Mouse (Mus musculus) forebrain, embryonic 15.5 days (tissue): ENCODE data around the gene Fggy. TPM values are rescaled to one million over a fixed set of nuclear protein-coding genes. Genes with fewer than 3 reads are reported as not detected.

Source experiments
- ATAC-seq: fragments of 200-750 bp; cut with Nextera tagmentation; replicated peaks from 2 replicates; pipeline ENCODE4 v1.8.0; 2017; ENCODE audit warnings: mild to moderate bottlenecking, moderate TSS enrichment, moderate library complexity
- H3K27ac ChIP-seq: fragments of 300-500 bp; sonication (generic); replicated peaks from 2 replicates; pipeline ENCODE4 v1.5.1; 2015; ENCODE audit warnings: mild to moderate bottlenecking, inconsistent platforms
- H3K27me3 ChIP-seq: fragments of 300-500 bp; sonication (generic); 2 replicates; pipeline ENCODE4 v1.6.1; 2015; ENCODE audit warnings: inconsistent platforms
- H3K36me3 ChIP-seq: fragments of 300-500 bp; sonication (generic); 2 replicates; pipeline ENCODE4 v1.6.1; 2015; ENCODE audit warnings: mild to moderate bottlenecking, inconsistent platforms
- H3K4me1 ChIP-seq: fragments of 300-500 bp; sonication (generic); 2 replicates; pipeline ENCODE4 v1.6.1; 2015; ENCODE audit warnings: inconsistent platforms
- H3K4me2 ChIP-seq: fragments of 300-500 bp; sonication (generic); replicated peaks from 2 replicates; pipeline ENCODE4 v1.6.1; 2015; ENCODE audit warnings: mild to moderate bottlenecking, inconsistent platforms
- H3K4me3 ChIP-seq: fragments of 300-500 bp; sonication (generic); 2 replicates; pipeline ENCODE4 v1.5.1; 2015; ENCODE audit warnings: mild to moderate bottlenecking, inconsistent platforms
- H3K9ac ChIP-seq: fragments of 300-500 bp; sonication (generic); replicated peaks from 2 replicates; pipeline ENCODE4 v1.6.1; 2015; ENCODE audit warnings: mild to moderate bottlenecking, inconsistent platforms
- H3K9me3 ChIP-seq: fragments of 300-500 bp; sonication (generic); 2 replicates; pipeline ENCODE4 v1.6.1; 2016; ENCODE audit warnings: inconsistent platforms
- WGBS: fragments of 180-500 bp; shearing (Covaris S2); methylation state at CpG from one replicate; pipeline ENCODE4 v1.1.7; 2015; ENCODE audit warnings: mixed read lengths; 5-methylcytosine and 5-hydroxymethylcytosine counted together
- polyA plus RNA-seq: library from polyadenylated mRNA; unstranded; fragments of >200 nt; fragmentation: Nextera tagmentation; extraction: Ambion mirVana; gene quantifications from 2 replicates; pipeline ENCODE4 v1.2.1, GENCODE M21; 2015

Gene Fggy
- polyA plus RNA-seq, 1 experiment from 2014 or later: 5.2 TPM

- Histone ChIP-seq H3K27me3 (no peaks in the 10 kb centered on the region), H3K36me3 (no peaks in the 10 kb centered on the region), H3K27ac (no peak overlapping the region), H3K9ac (no peak overlapping the region), H3K9me3 (no peaks in the 10 kb centered on the region), H3K4me3 (no peak overlapping the region), H3K4me2 (no peak overlapping the region), H3K4me1 (no peaks in the 10 kb centered on the region)
- WGBS: 95% methylated on average over 4 of the region's 4 CpGs
- no peak for ATAC-seq
Measured at GRCm38 (mm10) chr4:95601776-95602175, 44.5 kb downstream of the Fggy start.

DNA sequence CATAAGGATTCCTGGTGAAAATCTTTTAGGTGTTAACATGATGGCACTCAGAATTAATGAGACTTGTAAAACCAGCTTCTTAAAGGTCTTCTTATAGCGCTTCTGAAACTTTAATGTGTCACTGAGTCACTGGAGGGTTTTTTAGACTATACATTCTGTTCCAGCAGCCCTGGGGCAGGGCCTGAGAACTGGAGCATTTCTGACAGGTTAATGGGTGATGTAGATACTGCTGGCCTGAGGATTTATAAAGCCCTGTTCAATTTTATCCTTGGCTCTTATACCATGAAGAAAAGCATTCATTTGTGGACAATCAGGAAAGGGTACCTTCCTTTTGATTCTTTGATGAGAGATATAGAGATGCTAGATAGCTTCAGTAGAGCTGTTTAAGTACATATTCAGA, 45.9 kb downstream of the Fggy start:
- ATAC-seq: no peak
- H3K4me2 ChIP-seq: no peak overlapping the region
- no peaks in the 10 kb centered on the region for H3K9me3 ChIP-seq

GRCm38 (mm10) chr4:95610663-95611062, 53.4 kb downstream of the Fggy start:
- no peak overlapping the region for H3K9ac ChIP-seq
- no peak overlapping the region for H3K27ac ChIP-seq
- H3K27me3 ChIP-seq: no peaks in the 10 kb centered on the region
- no peaks in the 10 kb centered on the region for H3K36me3 ChIP-seq
- no peaks in the 10 kb centered on the region for H3K4me1 ChIP-seq
- WGBS: 70% methylated on average over 1 of the region's 1 CpGs
- H3K9me3 ChIP-seq: no peaks in the 10 kb centered on the region
- no peak overlapping the region for H3K4me3 ChIP-seq
- ATAC-seq: no peak
- H3K4me2 ChIP-seq: no peak overlapping the region

More for the DNA sequence above, 45.9 kb downstream of the Fggy start:
- 83% methylated on average over 1 of the region's 1 CpGs for WGBS
- no peak overlapping the region for H3K9ac ChIP-seq
- H3K27ac ChIP-seq: no peak overlapping the region
- no peaks in the 10 kb centered on the region for H3K27me3 ChIP-seq
- no peaks in the 10 kb centered on the region for H3K4me1 ChIP-seq
- no peak overlapping the region for H3K4me3 ChIP-seq
- no peaks in the 10 kb centered on the region for H3K36me3 ChIP-seq

DNA sequence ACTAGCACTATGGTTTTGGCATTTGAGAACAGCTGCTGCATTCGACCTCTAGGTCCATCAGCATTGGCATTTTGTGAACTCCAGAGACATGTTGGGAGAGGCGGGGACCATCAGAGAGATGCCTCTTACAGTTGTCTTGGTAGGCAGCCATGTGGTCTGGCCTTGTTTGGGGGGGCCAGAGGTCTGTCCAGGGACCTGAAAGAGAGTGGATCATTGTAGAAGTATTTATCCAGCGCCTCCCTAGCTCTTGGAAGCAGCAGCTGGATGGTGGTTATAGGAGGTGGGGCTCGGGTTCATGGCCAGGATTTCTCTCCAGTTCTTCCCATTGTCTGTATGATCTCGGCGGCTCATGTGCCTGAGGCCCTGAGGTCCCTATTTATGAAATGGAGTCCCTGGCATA, 54.1 kb downstream of the Fggy start:
- no peak overlapping the region for H3K9ac ChIP-seq
- H3K27me3 ChIP-seq: no peaks in the 10 kb centered on the region
- H3K36me3 ChIP-seq: no peaks in the 10 kb centered on the region
- no peak overlapping the region for H3K4me2 ChIP-seq
- 86% methylated on average over 6 of the region's 6 CpGs for WGBS
- H3K27ac ChIP-seq: no peak overlapping the region
- no peak overlapping the region for H3K4me3 ChIP-seq
- H3K4me1 ChIP-seq: no peaks in the 10 kb centered on the region
- ATAC-seq: no peak
- no peaks in the 10 kb centered on the region for H3K9me3 ChIP-seq

DNA sequence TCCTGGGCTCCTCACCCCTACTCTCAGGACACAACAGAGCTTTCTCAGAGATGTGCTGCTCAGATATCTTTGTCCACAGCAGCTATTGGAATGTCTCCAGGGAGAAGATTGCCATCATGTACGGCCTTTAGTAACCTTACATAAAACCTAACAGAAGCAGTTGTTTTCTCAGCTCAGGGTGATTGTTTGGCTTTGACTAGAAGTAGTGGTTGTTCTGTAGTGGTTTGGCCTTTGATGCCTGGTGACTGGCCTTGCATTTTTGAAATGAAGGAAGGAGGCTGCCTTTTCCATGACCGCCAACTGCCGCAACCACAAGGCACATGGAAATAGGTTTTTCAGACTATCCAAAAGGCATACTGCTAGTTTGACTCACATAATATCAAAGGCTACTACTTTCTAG, 63.7 kb downstream of the Fggy start:
- Histone ChIP-seq H3K4me3 (no peak overlapping the region), H3K9me3 (no peaks in the 10 kb centered on the region), H3K36me3 (no peaks in the 10 kb centered on the region), H3K27me3 (no peaks in the 10 kb centered on the region), H3K27ac (no peak overlapping the region), H3K4me1 (no peaks in the 10 kb centered on the region), H3K9ac (no peak overlapping the region), H3K4me2 (no peak overlapping the region)
- 90% methylated on average over 3 of the region's 3 CpGs for WGBS
- no peak for ATAC-seq

DNA sequence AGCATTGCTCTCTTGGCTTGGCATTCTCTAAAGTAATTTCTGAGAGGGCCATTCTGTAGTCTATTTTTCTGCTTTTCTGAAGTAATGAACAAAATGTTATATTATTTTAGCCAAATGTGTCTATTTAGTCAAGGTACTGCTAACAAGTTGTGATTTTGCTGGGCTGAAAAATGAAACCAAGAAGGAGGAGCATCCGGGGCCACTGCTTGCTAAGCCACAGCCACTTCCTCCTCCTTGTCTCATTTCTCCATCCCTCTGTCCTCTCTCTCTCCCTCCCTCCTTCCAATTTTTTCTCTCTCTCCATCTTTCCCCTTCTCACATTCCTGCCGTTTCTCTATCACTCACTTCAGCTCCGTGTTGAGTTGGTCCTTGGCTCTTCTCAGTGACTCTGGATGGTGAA, 67.4 kb downstream of the Fggy start:
- Histone ChIP-seq H3K9ac (no peak overlapping the region), H3K27ac (no peak overlapping the region), H3K36me3 (no peaks in the 10 kb centered on the region), H3K27me3 (no peaks in the 10 kb centered on the region), H3K4me3 (no peak overlapping the region), H3K4me2 (no peak overlapping the region), H3K4me1 (no peaks in the 10 kb centered on the region), H3K9me3 (no peaks in the 10 kb centered on the region)
- ATAC-seq: no peak
- WGBS: 89% methylated on average over 3 of the region's 3 CpGs

DNA sequence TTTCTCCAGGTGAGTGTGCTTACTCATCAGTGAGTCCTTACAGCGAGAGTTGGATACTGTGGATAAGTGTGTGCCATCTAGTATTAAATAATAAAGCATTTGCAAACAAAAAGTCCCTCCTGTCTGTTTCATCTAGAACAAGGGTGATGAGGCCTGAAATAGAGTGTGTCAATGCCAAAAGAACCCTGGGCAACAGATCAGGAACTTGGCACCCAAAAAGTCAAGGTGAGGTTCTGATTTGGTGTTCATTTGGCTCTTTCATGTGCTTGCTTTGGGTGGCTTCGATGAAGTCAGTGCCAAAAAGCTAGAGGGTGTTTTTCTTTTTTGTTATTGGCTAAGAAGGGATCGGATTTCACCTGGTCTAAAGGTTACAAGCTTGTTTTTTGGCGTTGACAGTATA, 68.3 kb downstream of the Fggy start:
- ATAC-seq: no peak
- no peaks in the 10 kb centered on the region for H3K27me3 ChIP-seq
- no peak overlapping the region for H3K4me3 ChIP-seq
- H3K9ac ChIP-seq: no peak overlapping the region
- no peak overlapping the region for H3K4me2 ChIP-seq
- no peaks in the 10 kb centered on the region for H3K4me1 ChIP-seq
- H3K27ac ChIP-seq: no peak overlapping the region
- no peaks in the 10 kb centered on the region for H3K9me3 ChIP-seq
- no peaks in the 10 kb centered on the region for H3K36me3 ChIP-seq
- 71% methylated on average over 4 of the region's 4 CpGs for WGBS

- H3K9me3 ChIP-seq: no peaks in the 10 kb centered on the region
- no peak for ATAC-seq
- no peaks in the 10 kb centered on the region for H3K36me3 ChIP-seq
- no peaks in the 10 kb centered on the region for H3K4me1 ChIP-seq
- no peak overlapping the region for H3K4me2 ChIP-seq
- H3K27ac ChIP-seq: no peak overlapping the region
- H3K9ac ChIP-seq: no peak overlapping the region
- H3K4me3 ChIP-seq: no peak overlapping the region
- 83% methylated on average over 3 of the region's 3 CpGs for WGBS
- H3K27me3 ChIP-seq: no peaks in the 10 kb centered on the region
Measured at GRCm38 (mm10) chr4:95626186-95626585, 68.9 kb downstream of the Fggy start.

GRCm38 (mm10) chr4:95634903-95635302, 77.6 kb downstream of the Fggy start:
- H3K9ac ChIP-seq: no peak overlapping the region
- 53% methylated on average over 3 of the region's 3 CpGs for WGBS

DNA sequence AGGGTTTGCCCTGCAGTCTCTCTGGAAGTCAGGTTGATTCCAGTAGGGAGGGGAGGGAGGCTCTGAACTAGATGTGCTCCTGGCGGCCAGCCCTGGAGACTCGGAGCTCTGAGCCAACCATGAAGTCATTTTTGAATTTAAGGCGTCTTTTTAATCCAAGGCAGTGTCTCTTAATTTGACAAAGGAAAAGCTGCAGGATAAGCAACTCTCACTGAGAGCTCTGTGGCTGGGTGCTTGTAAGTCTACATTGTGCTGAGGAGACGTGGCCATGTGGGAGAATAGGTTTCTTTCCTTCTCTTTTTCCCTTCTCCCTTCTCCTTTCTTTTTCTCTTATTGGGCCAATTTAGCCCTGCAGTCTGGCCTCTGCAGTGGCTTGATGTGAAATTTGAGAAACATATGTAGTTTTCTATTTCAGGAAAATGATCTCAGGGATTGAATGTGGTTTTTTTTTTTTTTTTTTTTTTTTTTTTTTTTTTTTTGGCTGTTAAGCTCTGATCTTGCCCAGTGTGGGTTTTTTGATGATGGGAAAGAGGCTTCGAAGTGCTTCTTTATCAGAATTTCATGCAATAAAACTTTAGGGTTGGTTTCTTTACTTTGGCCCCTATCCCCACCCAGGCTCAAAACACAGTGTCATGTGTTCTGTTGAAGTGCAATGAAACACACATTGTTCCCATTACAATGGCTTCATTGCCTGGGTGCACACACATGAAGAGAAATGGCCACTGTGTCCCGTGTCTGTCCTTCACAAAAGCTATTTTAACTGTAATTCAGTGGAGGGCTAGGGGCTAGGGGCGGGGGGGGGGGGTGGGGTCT, 79.8 kb downstream of the Fggy start:
- WGBS: 18% methylated on average over 7 of the region's 7 CpGs
- ATAC-seq: peak; percentile 80
- H3K9ac ChIP-seq: no peak overlapping the region
- H3K9me3 ChIP-seq: no peaks in the 10 kb centered on the region
- H3K27me3 ChIP-seq: no peaks in the 10 kb centered on the region
- H3K36me3 ChIP-seq: no peaks in the 10 kb centered on the region
- peaks cover 17% of the 10 kb centered on the region for H3K4me1 ChIP-seq
- H3K4me2 ChIP-seq: no peak overlapping the region
- no peak overlapping the region for H3K4me3 ChIP-seq
- peak overlapping the region; percentile 57 for H3K27ac ChIP-seq

More at GRCm38 (mm10) chr4:95634903-95635302, 77.6 kb downstream of the Fggy start:
- no peaks in the 10 kb centered on the region for H3K27me3 ChIP-seq
- no peaks in the 10 kb centered on the region for H3K36me3 ChIP-seq
- no peak for ATAC-seq
- H3K27ac ChIP-seq: no peak overlapping the region
- H3K4me1 ChIP-seq: peaks cover 17% of the 10 kb centered on the region
- no peak overlapping the region for H3K4me3 ChIP-seq
- H3K9me3 ChIP-seq: no peaks in the 10 kb centered on the region
- H3K4me2 ChIP-seq: no peak overlapping the region

GRCm38 (mm10) chr4:95638063-95638462, 80.8 kb downstream of the Fggy start:
- no peaks in the 10 kb centered on the region for H3K36me3 ChIP-seq
- no peak overlapping the region for H3K4me2 ChIP-seq
- H3K4me3 ChIP-seq: no peak overlapping the region
- H3K27me3 ChIP-seq: no peaks in the 10 kb centered on the region
- H3K4me1 ChIP-seq: peaks cover 17% of the 10 kb centered on the region
- no peak overlapping the region for H3K9ac ChIP-seq
- peak overlapping the region; percentile 57 for H3K27ac ChIP-seq
- no peak; the same call in 1 of the 2 replicates for ATAC-seq
- WGBS: 43% methylated on average over 3 of the region's 3 CpGs
- no peaks in the 10 kb centered on the region for H3K9me3 ChIP-seq

GRCm38 (mm10) chr4:95640831-95641230, 83.5 kb downstream of the Fggy start:
- Histone ChIP-seq H3K36me3 (no peaks in the 10 kb centered on the region), H3K4me3 (no peak overlapping the region), H3K4me1 (peaks cover 17% of the 10 kb centered on the region), H3K27me3 (no peaks in the 10 kb centered on the region), H3K27ac (no peak overlapping the region), H3K9me3 (no peaks in the 10 kb centered on the region), H3K4me2 (no peak overlapping the region), H3K9ac (no peak overlapping the region)
- no peak for ATAC-seq
- WGBS: 97% methylated on average over 1 of the region's 1 CpGs

- no peak for ATAC-seq
- 37% methylated on average over 5 of the region's 5 CpGs for WGBS
Measured at GRCm38 (mm10) chr4:95644048-95644447, 86.7 kb downstream of the Fggy start.

More at GRCm38 (mm10) chr4:95644048-95644447, 86.7 kb downstream of the Fggy start:
- no peaks in the 10 kb centered on the region for H3K9me3 ChIP-seq
- no peak overlapping the region for H3K27ac ChIP-seq
- H3K36me3 ChIP-seq: no peaks in the 10 kb centered on the region
- no peak overlapping the region for H3K9ac ChIP-seq
- H3K4me3 ChIP-seq: no peak overlapping the region
- no peak overlapping the region for H3K4me2 ChIP-seq
- H3K4me1 ChIP-seq: no peaks in the 10 kb centered on the region
- H3K27me3 ChIP-seq: no peaks in the 10 kb centered on the region
